Mouse (Mus musculus) leukemia stem cell, adult 10-12 weeks (primary cell): ENCODE data around the gene Olfr588-ps1. TPM values are rescaled to one million over a fixed set of nuclear protein-coding genes. Genes with fewer than 3 reads are reported as not detected.

Experiments used
- polyA plus RNA-seq: library from polyadenylated mRNA; stranded (reverse); fragments of >175 nt; gene quantifications from 2 replicates; pipeline ENCODE4 v1.2.3, GENCODE M21; 2012; ENCODE audit warnings: low replicate concordance

Gene Olfr588-ps1
- polyA plus RNA-seq, result not detected in 2 replicates

GRCm38 (mm10) chr7:103140579-103140978 is at the start of gene Olfr588-ps1:
TSS of gene Olfr588-ps1 (plus strand) at chr7:103140879.

GRCm38 (mm10) chr7:103097420-103097819 is 43.3 kb upstream of the Olfr588-ps1 start, which contains the start of gene Olfr585:
TSS of gene Olfr585 (plus strand) at chr7:103097720.

GRCm38 (mm10) chr7:103125538-103125937 is 15.1 kb upstream of the Olfr588-ps1 start, which contains the start of gene Olfr586:
TSS of gene Olfr586 (minus strand) at chr7:103125638.

GRCm38 (mm10) chr7:103156256-103156655 is 15.6 kb downstream of the Olfr588-ps1 start, which contains the start of gene Olfr589:
TSS of gene Olfr589 (minus strand) at chr7:103156356.

GRCm38 (mm10) chr7:103178240-103178639 is 37.6 kb downstream of the Olfr588-ps1 start, which contains the start of gene Olfr591:
TSS of gene Olfr591 (minus strand) at chr7:103178340.

GRCm38 (mm10) chr7:103184503-103184902 is 43.8 kb downstream of the Olfr588-ps1 start, which contains the start of gene Olfr592:
TSS of gene Olfr592 (plus strand) at chr7:103184803.

Other genes starting within 250 kb of the Olfr588-ps1 start
- gene Olfr569, start 250.0 kb upstream of the Olfr588-ps1 start, polyA plus RNA-seq, result not detected in 2 replicates
- gene Olfr570, start 246.3 kb upstream of the Olfr588-ps1 start, polyA plus RNA-seq, result not detected in 2 replicates
- gene Olfr571, start 223.3 kb upstream of the Olfr588-ps1 start, polyA plus RNA-seq, result not detected in 2 replicates
- not detected in 2 replicates for gene Olfr572, start 216.5 kb upstream of the Olfr588-ps1 start, polyA plus RNA-seq
- 0.21 TPM in 1 of 2 replicates, not detected in the other for gene Olfr573-ps1, start 198.3 kb upstream of the Olfr588-ps1 start, polyA plus RNA-seq
- gene Olfr574, start 192.4 kb upstream of the Olfr588-ps1 start, polyA plus RNA-seq, result not detected in 2 replicates
- not detected in 2 replicates for gene Olfr575, start 182.1 kb upstream of the Olfr588-ps1 start, polyA plus RNA-seq
- not detected in 2 replicates for gene Olfr576, start 178.2 kb upstream of the Olfr588-ps1 start, polyA plus RNA-seq
- not detected in 2 replicates for gene Olfr577, start 164.9 kb upstream of the Olfr588-ps1 start, polyA plus RNA-seq
- gene Olfr578, start 151.6 kb upstream of the Olfr588-ps1 start, polyA plus RNA-seq, result not detected in 2 replicates
- gene Olfr582, start 102.9 kb upstream of the Olfr588-ps1 start, polyA plus RNA-seq, result not detected in 2 replicates
- gene Olfr583, start 89.6 kb upstream of the Olfr588-ps1 start, polyA plus RNA-seq, result not detected in 2 replicates
- gene Olfr584, start 59.0 kb upstream of the Olfr588-ps1 start, polyA plus RNA-seq, result not detected in 2 replicates
- gene Olfr585, start 43.2 kb upstream of the Olfr588-ps1 start, polyA plus RNA-seq, result not detected in 2 replicates
- not detected in 2 replicates for gene Olfr586, start 15.2 kb upstream of the Olfr588-ps1 start, polyA plus RNA-seq
- not detected in 2 replicates for gene Olfr589, start 15.5 kb downstream of the Olfr588-ps1 start, polyA plus RNA-seq
- gene Olfr591, start 37.5 kb downstream of the Olfr588-ps1 start, polyA plus RNA-seq, result not detected in 2 replicates
- gene Olfr592, start 43.9 kb downstream of the Olfr588-ps1 start, polyA plus RNA-seq, result not detected in 2 replicates
- gene Olfr593, start 71.0 kb downstream of the Olfr588-ps1 start, polyA plus RNA-seq, result not detected in 2 replicates
- gene Olfr594, start 76.1 kb downstream of the Olfr588-ps1 start, polyA plus RNA-seq, result not detected in 2 replicates
- gene Usp17ld, start 111.6 kb downstream of the Olfr588-ps1 start, polyA plus RNA-seq, result not detected in 2 replicates
- not detected in 2 replicates for gene Olfr596, start 164.8 kb downstream of the Olfr588-ps1 start, polyA plus RNA-seq
- gene Olfr597, start 175.4 kb downstream of the Olfr588-ps1 start, polyA plus RNA-seq, result not detected in 2 replicates
- not detected in 2 replicates for gene Olfr598, start 182.7 kb downstream of the Olfr588-ps1 start, polyA plus RNA-seq
- gene Olfr599, start 195.0 kb downstream of the Olfr588-ps1 start, polyA plus RNA-seq, result not detected in 2 replicates
- 0.05 TPM in 1 of 2 replicates, not detected in the other for gene Olfr600, start 208.8 kb downstream of the Olfr588-ps1 start, polyA plus RNA-seq
- gene Olfr601, start 221.8 kb downstream of the Olfr588-ps1 start, polyA plus RNA-seq, result not detected in 2 replicates
- gene Olfr603, start 245.3 kb downstream of the Olfr588-ps1 start, polyA plus RNA-seq, result not detected in 2 replicates